Mouse (Mus musculus) cerebellum, adult 18-20 months (tissue): ENCODE data around the gene Clec1a.
A peak's percentile ranks its signal among the peaks of the same experiment; 100 is the strongest.
"Not testable (repeated sequence)": the region's sequence is repeated elsewhere in the genome, so short reads cannot be mapped to it uniquely, and the experiment has no call there.

ENCODE experiments used
- DNase-seq, 2 experiments: peaks; one replicate each; pipeline ENCODE4 v3.0.0; 2021

Clec1a gene

GRCm38 (mm10) chr6:129451411-129452039, at the start of gene Clec1a:
Gene Clec1a (minus strand): TSS chr6:129452000.
- peak in 1 of 2 experiments; percentile 3 for DNase-seq

GRCm38 (mm10) chr6:129499516-129499915, 47.7 kb upstream of the Clec1a start:
- not testable (repeated sequence) for DNase-seq

DNA sequence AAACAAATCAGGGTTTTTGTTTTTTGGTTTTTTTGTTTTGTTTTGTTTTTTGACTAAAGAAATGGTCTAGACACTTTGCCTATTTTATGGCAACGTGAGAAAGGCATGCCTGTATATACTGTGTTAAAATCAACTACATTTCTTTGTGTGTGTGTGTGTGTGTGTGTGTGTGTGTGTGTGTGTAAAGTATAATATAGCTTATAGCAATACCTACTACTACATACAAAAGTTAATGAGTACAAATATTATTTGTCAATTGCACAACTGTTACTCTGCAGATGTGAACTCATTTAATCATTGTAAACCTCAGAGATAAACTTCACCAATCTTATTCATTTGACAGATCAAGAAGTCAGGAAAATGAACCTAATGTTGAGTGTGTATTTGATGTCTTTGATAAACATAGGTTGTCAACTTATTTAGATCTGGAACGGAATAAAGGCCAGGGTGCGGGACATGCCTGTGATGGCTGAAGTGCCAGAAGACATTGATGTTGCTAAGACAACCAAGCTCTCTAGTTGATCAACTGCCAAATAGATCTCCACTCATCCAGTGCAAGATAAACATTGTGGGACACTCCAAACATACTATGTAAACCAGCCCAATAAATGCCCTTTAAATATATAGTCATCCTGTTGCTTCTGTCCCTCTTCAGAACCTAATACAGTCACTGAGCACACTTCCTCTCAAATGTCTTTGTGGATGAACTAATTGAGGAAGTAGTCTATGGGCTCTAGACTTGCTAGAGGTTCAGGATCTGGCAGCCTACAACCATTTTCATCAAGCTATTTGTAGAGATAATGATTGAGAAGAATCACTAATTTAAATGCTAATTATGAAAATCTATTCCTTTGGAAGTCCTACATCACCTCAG, 45.8 kb upstream of the Clec1a start:
- DNase-seq = no peak

DNA sequence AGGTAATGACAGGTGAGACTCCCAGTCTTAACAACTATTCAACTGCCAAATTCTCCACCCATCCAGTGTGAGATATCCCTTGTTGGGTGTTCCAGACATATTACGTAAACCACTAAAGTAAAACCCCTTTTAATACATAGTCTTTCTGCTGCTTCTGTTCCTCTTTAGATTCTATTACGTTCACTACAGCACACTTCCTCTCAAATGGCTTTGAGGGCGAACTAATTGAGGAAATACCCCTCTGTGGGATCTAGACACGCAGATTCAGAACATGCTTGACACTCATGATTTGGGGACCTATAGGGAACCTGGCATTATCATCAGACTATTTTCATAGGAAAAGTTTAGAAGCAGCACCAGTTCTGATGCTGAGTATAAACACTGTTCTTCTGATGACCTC, 43.1 kb upstream of the Clec1a start:
- no peak for DNase-seq

DNA sequence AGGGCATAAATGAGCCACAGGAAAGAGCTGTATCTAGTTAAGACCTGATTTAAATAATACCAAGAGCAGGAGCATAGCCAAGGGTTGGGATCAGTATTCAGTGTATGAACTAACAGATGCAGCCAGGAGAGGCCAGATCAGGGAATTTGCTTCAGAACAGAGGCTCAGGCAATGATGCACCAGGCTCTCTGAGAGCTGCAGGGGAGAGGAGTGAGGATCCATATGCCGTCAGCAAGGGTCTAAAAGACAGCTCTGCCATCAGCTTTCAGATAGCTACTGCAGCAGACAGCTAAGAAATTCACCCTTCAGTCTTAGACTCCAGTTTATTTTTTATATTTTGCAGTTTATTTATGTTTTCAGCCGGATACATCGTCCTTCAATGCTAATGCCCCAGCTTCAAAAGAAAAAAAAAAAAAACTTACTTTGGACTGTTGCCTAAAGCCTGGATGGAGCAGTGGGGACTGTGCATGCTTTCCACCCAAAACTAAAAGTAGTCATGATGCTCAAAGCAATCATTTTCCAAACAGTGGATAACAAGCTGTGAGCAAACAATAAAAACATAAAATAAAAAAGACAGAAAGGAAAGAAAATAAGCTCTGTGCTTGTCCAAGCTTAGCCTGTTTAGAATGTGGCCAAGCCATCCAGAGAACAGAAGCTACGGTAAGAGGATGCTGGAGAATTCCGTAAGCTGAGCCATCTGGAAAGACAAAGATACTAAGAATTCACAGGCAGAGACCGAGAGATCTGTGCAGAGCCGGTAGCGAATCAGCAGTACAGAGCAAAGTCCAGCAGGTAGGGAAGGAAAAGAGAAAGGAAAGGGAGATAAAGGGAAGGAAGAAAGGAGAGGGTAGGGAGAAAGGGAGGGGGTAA, 28.5 kb upstream of the Clec1a start:
- DNase-seq = no peak

- DNase-seq = peak in 1 of 2 experiments; percentile 2
These were observed 24.8 kb upstream of the Clec1a start for GRCm38 (mm10) chr6:129476404-129477126.

DNA sequence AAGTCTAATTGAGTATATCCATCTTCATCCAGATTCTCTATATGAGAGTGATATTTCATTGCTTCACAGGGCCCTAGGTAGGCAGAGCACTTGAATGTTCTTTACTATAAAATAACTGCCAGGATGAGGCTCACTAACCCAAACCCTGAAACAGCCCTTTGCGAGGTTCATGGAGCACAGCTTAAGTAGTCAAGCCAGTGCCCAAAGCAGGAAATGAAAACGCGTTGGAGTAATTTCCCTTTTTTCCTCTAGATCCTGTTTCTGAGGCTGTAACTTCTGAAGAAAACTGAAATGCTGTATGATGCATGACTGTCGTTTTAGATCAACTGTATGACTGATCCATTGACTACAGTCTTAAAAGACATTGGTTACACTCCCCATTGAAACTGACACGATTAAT, 20.8 kb upstream of the Clec1a start:
- no peak for DNase-seq

GRCm38 (mm10) chr6:129471386-129471785, 19.6 kb upstream of the Clec1a start:
- DNase-seq = no peak

DNA sequence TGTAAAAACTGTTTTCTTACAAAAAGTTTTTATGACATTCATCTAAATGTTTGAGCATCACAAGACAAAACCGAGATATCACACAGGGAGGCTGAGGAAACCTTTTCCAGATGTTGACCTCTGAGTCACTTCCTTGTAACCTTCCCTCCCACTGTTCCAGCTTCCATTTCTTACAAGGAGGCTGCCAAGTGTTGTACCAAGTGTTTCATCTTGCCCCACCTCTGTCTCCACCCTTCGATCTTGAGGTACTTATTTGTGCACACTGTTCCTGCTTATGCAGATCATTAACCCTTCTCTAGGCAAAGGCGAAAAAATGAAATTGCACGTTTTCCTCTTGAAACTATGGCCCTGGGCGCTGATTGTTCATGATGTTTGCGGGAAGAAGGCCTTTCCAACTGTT, 2.1 kb downstream of the Clec1a start:
- no peak for DNase-seq

GRCm38 (mm10) chr6:129438033-129438432, 13.8 kb downstream of the Clec1a start:
- DNase-seq = no peak

- no peak for DNase-seq
These were observed 15.8 kb downstream of the Clec1a start for GRCm38 (mm10) chr6:129436025-129436424.

GRCm38 (mm10) chr6:129434239-129434638, 17.6 kb downstream of the Clec1a start:
- DNase-seq = no peak

GRCm38 (mm10) chr6:129427281-129427680, 24.5 kb downstream of the Clec1a start:
- DNase-seq = no peak

DNA sequence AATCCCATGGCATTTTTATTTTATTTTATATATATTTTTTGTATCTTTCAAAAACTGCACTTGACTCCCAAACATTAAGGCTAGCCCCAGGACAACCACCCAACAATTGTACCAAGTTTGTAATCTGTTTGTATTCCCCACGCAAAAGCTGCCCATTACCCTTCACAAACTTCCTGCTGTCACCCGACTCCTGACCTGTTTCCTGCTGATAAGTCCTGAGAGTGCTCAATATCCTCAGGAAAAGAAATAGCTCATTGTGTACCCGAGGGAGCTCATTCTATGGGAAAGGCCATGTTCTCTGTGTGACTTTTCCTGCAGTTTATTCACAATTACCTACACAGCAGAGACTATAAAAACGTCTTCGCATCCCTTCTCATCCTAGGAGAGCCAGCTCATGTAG, 26.0 kb downstream of the Clec1a start:
- no peak for DNase-seq

DNA sequence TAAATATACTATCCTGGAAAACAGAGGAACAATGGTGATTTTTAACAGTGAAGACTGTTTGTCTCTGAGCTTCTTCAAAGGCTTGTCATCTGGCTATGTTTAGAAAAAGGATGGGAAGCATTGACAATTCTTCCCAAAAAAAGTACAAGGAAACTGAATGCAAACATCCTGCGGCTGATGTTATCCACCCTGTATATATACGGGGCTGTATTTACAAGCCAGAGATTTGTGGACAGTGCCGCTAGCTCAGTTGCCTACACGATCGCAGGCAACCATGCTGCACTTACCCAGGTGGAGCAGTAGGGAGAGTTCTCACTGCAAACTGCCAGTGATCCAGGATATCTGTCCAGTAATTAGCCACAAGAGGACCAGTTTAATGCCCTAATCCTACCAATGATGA, 26.6 kb downstream of the Clec1a start:
- DNase-seq = no peak

DNA sequence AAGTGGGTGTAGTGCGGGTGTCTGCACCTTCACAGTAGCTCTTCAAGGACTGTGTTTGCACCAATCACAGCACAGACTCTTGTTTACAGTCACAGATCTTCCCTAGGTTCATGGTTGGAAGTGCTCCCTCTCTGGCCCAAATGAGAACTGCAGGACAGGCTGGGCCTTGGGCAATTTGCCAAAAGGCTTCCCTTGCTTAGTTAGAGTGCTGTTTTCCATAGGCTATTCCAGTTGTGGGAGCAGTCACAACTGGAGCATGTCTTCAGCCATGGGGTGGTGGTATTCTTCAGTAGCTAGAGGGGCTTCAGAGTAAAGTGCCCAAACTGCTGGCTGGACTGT, 28.1 kb downstream of the Clec1a start:
- DNase-seq = peak; percentile 27 to 55

DNA sequence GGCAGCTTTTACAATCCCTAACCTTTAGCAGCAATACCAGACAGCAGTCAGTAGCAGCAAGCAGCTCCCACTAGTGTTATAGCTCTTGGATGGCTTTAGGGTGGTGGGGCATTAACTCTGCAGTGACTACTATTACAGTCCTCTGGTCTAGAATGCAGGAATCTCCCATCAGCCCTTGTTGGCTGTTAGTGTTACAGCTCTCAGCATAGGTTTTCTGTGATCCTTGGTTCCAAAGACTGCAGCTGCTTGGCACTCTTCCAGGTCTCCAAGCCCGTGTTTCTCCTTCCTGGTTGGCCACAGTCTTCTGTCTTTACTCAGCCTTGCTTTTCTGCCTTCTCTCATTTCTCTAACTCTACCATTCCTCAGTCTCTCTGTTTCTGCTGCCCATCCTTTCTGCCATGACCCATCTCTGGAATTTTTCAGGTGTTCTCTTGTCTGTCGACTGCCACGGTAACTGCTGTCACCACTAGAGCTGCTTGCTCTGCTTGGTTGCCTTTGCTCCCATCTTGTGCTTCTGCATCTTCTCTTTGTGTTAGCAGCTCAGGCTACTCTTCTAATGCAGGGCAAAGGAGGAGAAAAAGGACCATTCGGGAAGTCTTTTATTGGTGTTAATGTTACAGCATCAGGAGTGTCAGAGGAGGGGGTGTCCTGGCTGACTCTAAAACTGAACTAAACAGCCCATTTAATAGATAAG, 28.6 kb downstream of the Clec1a start:
- DNase-seq = no peak

DNA sequence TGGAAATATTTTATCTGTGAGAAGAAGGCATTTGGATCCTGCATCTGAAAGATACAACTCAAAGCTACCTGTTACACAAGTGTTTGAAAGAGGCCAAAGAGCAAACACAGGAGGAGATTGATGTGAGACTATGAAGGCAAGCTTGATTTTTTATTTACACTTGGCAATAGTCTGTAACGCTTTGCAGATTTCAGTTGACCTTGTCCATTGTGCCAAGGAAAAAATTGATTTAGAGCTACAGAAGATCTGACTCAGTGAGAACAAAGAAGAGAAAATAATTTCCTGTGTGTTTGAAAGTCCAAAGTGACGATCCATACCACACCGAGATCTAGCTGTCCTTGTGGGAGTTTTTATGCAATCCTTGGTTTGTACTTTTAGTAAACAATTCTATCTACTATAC, 29.5 kb downstream of the Clec1a start:
- no peak for DNase-seq

- DNase-seq = no peak
These were observed 37.6 kb downstream of the Clec1a start for GRCm38 (mm10) chr6:129414177-129414576.

DNA sequence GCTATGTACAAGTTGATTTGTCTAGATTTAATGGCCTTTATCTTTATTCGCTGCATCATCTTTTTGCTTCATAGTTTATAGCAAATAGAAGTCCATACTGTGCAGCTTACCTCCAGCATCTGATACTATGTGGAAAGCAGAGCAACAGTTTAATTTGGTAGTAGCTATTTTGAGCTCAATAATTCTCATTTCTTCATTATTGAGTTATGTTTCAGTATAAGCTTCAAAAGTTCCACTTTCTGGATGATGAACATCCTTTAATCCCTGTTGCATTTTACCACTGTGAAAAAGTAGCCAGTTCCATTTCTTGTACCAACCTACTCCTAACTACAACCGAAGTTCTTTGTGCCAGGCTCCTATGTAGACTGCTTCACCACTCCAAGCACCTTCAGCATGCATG, 43.2 kb downstream of the Clec1a start, which contains the start of gene Clec9a:
Gene Clec9a, plus strand, starts transcription at position 301 of the 400 bp plus-strand sequence.
- no peak for DNase-seq

GRCm38 (mm10) chr6:129407324-129407723, 44.5 kb downstream of the Clec1a start:
- no peak for DNase-seq

DNA sequence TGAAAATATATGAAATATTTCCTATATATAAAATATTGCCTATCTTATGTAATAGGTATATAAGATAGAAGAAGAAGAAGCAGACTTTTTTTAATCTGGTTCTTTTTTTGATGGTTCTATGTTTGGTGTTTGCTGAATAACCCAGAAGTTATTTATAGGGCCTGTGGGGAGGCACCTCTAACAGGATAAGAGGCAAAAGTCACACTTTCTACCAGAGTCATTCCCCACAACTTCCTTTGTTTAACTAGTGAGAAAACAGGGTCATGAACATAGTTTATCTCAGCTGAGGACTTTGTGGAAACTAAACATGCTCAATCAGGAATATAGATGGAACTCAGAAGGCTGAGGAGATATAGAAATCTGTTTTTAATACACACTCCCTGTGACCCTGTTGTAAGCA, 45.8 kb downstream of the Clec1a start:
- no peak for DNase-seq
